Mouse (Mus musculus) hindbrain, postnatal 0 days (tissue): Measurements from ENCODE around the gene Ctnnd2. TPM values are rescaled to one million over a fixed set of nuclear protein-coding genes. Genes with fewer than 3 reads are reported as not detected.

ENCODE experiments used
- ATAC-seq: fragments of 200-750 bp; cut with Nextera tagmentation; 2 replicates; pipeline ENCODE4 v1.8.0; 2017; ENCODE audit warnings: mild to moderate bottlenecking, moderate TSS enrichment, moderate library complexity
- DNase-seq: peaks from one replicate; pipeline ENCODE4 v3.0.0-alpha.2; 2015; ENCODE audit warnings: low spot score
- H3K27ac ChIP-seq: fragments of 300-500 bp; sonication (generic); 2 replicates; pipeline ENCODE4 v1.5.1; 2014; ENCODE audit warnings: mild to moderate bottlenecking
- H3K27me3 ChIP-seq: fragments of 300-500 bp; sonication (generic); 2 replicates; pipeline ENCODE4 v1.6.1; 2014; ENCODE audit warnings: low read length, mixed read lengths; ENCODE audit not compliant: insufficient read depth
- H3K36me3 ChIP-seq: fragments of 300-500 bp; sonication (generic); 2 replicates; pipeline ENCODE4 v1.6.1; 2014; ENCODE audit warnings: low read length, mixed read lengths; ENCODE audit not compliant: insufficient read depth
- H3K4me1 ChIP-seq: fragments of 300-500 bp; sonication (generic); 2 replicates; pipeline ENCODE4 v1.6.1; 2014; ENCODE audit warnings: antibody characterized with exemption, low read length, mixed read lengths; ENCODE audit not compliant: insufficient read depth
- H3K4me2 ChIP-seq: fragments of 300-500 bp; sonication (generic); 2 replicates; pipeline ENCODE4 v1.6.1; 2014; ENCODE audit warnings: low read depth, mild to moderate bottlenecking, low read length, moderate library complexity, mixed read lengths
- H3K4me3 ChIP-seq: fragments of 300-500 bp; sonication (generic); 2 replicates; pipeline ENCODE4 v1.5.1; 2014; ENCODE audit warnings: low read length
- H3K9ac ChIP-seq: fragments of 300-500 bp; sonication (generic); replicated peaks from 2 replicates; pipeline ENCODE4 v1.6.1; 2014; ENCODE audit warnings: mild to moderate bottlenecking, low read length, moderate library complexity, mixed read lengths
- H3K9me3 ChIP-seq: fragments of 300-500 bp; sonication (generic); 2 replicates; pipeline ENCODE4 v1.6.1; 2016; ENCODE audit warnings: low read length, mixed read lengths
- CTCF ChIP-seq: IDR thresholded peaks from 2 replicates; pipeline ENCODE4 v1.5.1; 2016; ENCODE audit warnings: antibody characterized with exemption, control low read depth, low read depth
- WGBS: fragments of 180-500 bp; shearing (Covaris S2); extraction: QIAGEN DNeasy Blood & Tissue Kit; methylation state at CpG from one replicate; pipeline ENCODE4 v1.1.7; 2014; 5-methylcytosine and 5-hydroxymethylcytosine counted together
- polyA plus RNA-seq: library from polyadenylated mRNA; unstranded; fragments of >200 nt; fragmentation: Nextera tagmentation; extraction: Ambion mirVana; gene quantifications from 2 replicates; pipeline ENCODE4 v1.2.1, GENCODE M21; 2015
- total RNA-seq: library from RNA; depleted of rRNA; stranded (reverse); fragments of >200 nt; gene quantifications from 2 replicates; pipeline ENCODE4 v1.2.3, GENCODE M21; 2014

The Ctnnd2 gene
- total and polyA plus RNA-seq, 2 experiments from 2014 or later = 67.2 to 157 TPM

- ATAC-seq = no peak
- no peak for TF ChIP-seq CTCF
Measured at GRCm38 (mm10) chr15:30468773-30469172, 296.4 kb downstream of the Ctnnd2 start.

GRCm38 (mm10) chr15:30471280-30471966 is 299.0 kb downstream of the Ctnnd2 start:
- ATAC-seq = peak; percentile 63; the same call in 1 of the 2 replicates
- H3K4me2 ChIP-seq = no peak overlapping the region
- no peaks in the 10 kb centered on the region for H3K36me3 ChIP-seq
- TF ChIP-seq CTCF = no peak
- no peak overlapping the region for H3K27ac ChIP-seq
- H3K4me1 ChIP-seq = peaks cover 11% of the 10 kb centered on the region; the same call in 1 of the 2 replicates
- H3K27me3 ChIP-seq = no peaks in the 10 kb centered on the region
- no peak overlapping the region for H3K4me3 ChIP-seq
- peak; percentile 48 for DNase-seq
- no peak overlapping the region for H3K9ac ChIP-seq
- no peaks in the 10 kb centered on the region for H3K9me3 ChIP-seq
- 46% methylated on average over 6 of the region's 6 CpGs for WGBS

More at GRCm38 (mm10) chr15:30468773-30469172, 296.4 kb downstream of the Ctnnd2 start:
- H3K9me3 ChIP-seq = no peaks in the 10 kb centered on the region
- H3K4me2 ChIP-seq = no peak overlapping the region
- no peaks in the 10 kb centered on the region for H3K36me3 ChIP-seq
- WGBS = 78% methylated on average over 3 of the region's 3 CpGs
- H3K4me3 ChIP-seq = no peak overlapping the region
- peaks cover 11% of the 10 kb centered on the region; the same call in 1 of the 2 replicates for H3K4me1 ChIP-seq
- no peak for DNase-seq
- H3K9ac ChIP-seq = no peak overlapping the region
- no peaks in the 10 kb centered on the region for H3K27me3 ChIP-seq
- H3K27ac ChIP-seq = no peak overlapping the region

- Histone ChIP-seq H3K9me3 (no peaks in the 10 kb centered on the region), H3K9ac (no peak overlapping the region), H3K36me3 (no peaks in the 10 kb centered on the region), H3K4me1 (no peaks in the 10 kb centered on the region; the same call in 1 of the 2 replicates), H3K27ac (no peak overlapping the region), H3K4me3 (no peak overlapping the region), H3K4me2 (no peak overlapping the region), H3K27me3 (no peaks in the 10 kb centered on the region)
- DNase-seq (peak; percentile 87), ATAC-seq (peak; percentile 69)
- TF ChIP-seq CTCF = no peak
- WGBS = 36% methylated on average over 15 of the region's 15 CpGs
Measured at GRCm38 (mm10) chr15:30480676-30481075, 308.3 kb downstream of the Ctnnd2 start.

DNA sequence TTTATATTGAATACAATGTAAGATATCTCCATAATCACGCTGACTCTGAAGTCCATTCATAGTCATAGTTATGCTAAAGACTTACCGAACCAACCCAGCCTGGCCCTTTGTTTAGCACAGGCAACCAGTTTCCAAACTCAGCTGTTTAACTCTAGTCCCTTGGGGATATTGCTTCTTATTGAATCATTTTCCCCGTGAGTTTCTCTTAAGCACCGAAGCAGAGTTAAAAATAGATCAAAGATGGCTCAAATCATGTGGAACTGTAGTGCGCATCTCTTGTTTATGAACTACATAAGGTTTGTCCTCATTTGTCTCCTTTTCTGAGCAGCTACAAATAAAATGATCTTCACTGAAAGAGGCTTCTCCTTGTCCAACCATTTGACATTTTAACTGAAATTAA is 334.1 kb downstream of the Ctnnd2 start:
- TF ChIP-seq CTCF = no peak
- DNase-seq (peak; percentile 45), ATAC-seq (no peak)
- H3K27me3 ChIP-seq = no peaks in the 10 kb centered on the region
- no peaks in the 10 kb centered on the region for H3K4me1 ChIP-seq
- 41% methylated on average over 5 of the region's 5 CpGs for WGBS
- H3K36me3 ChIP-seq = no peaks in the 10 kb centered on the region
- no peak overlapping the region for H3K4me3 ChIP-seq
- H3K27ac ChIP-seq = no peak overlapping the region
- H3K9ac ChIP-seq = no peak overlapping the region
- H3K4me2 ChIP-seq = no peak overlapping the region
- no peaks in the 10 kb centered on the region for H3K9me3 ChIP-seq

DNA sequence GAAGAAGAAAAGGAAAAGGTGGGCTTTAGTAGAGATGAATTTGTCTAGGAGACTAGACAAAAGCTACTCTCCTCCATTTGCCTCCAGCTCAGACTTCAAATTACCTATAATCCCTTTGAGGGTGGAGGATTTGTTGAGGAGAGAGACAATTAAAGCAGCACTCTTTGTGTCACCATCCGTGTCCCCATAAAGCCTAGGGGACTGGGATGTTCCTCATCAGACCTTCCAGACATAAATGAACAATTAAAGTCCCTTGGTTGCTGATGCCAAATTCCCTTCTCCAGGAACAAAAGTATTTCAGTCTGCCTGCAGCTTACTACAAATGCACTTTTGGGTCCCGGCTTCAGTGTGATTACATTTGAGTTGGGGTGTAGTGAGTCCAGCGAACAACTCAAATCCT is 340.1 kb downstream of the Ctnnd2 start:
- Histone ChIP-seq H3K36me3 (no peaks in the 10 kb centered on the region), H3K27ac (peak overlapping the region; percentile 1; the same call in 1 of the 2 replicates), H3K4me3 (no peak overlapping the region), H3K4me1 (peaks cover 8% of the 10 kb centered on the region), H3K9ac (no peak overlapping the region), H3K9me3 (no peaks in the 10 kb centered on the region), H3K27me3 (no peaks in the 10 kb centered on the region), H3K4me2 (no peak overlapping the region)
- TF ChIP-seq CTCF = no peak
- WGBS = 47% methylated on average over 3 of the region's 3 CpGs
- peak; percentile 24; the same call in 1 of the 2 replicates for ATAC-seq
- DNase-seq = peak; percentile 20

GRCm38 (mm10) chr15:30513122-30513521 is 340.7 kb downstream of the Ctnnd2 start:
- DNase-seq (peak; percentile 14), ATAC-seq (peak; percentile 35; the same call in 1 of the 2 replicates)
- no peaks in the 10 kb centered on the region for H3K27me3 ChIP-seq
- no peak overlapping the region for H3K9ac ChIP-seq
- no peak for TF ChIP-seq CTCF
- 0 out of 2 replicates have a peak overlapping the region, but pooled peaks have one; percentile 1 for H3K27ac ChIP-seq
- H3K4me3 ChIP-seq = no peak overlapping the region
- H3K9me3 ChIP-seq = no peaks in the 10 kb centered on the region
- peaks cover 8% of the 10 kb centered on the region for H3K4me1 ChIP-seq
- no peaks in the 10 kb centered on the region for H3K36me3 ChIP-seq
- no peak overlapping the region for H3K4me2 ChIP-seq

- Histone ChIP-seq H3K27ac (no peak overlapping the region; the same call in 1 of the 2 replicates), H3K4me3 (no peak overlapping the region), H3K4me1 (peaks cover 8% of the 10 kb centered on the region), H3K9ac (no peak overlapping the region), H3K36me3 (no peaks in the 10 kb centered on the region), H3K9me3 (no peaks in the 10 kb centered on the region), H3K4me2 (no peak overlapping the region), H3K27me3 (no peaks in the 10 kb centered on the region)
- ATAC-seq (no peak), DNase-seq (peak; percentile 22)
- WGBS = 28% methylated on average over 4 of the region's 4 CpGs
- TF ChIP-seq CTCF = no peak
Measured at GRCm38 (mm10) chr15:30515425-30515824, 343.0 kb downstream of the Ctnnd2 start.
